Mouse (Mus musculus) lung, adult 2 months (tissue): ENCODE data around the gene Tsc1.

Experiments used
- CTCF ChIP-seq: fragments of 200-500 bp; IDR thresholded peaks from 2 replicates; pipeline ENCODE4 v1.5.1; 2011; ENCODE audit warnings: mild to moderate bottlenecking, low read length, control low read depth; ENCODE audit not compliant: insufficient read depth
- POLR2A ChIP-seq: fragments of 200-500 bp; IDR thresholded peaks from 2 replicates; pipeline ENCODE4 v1.6.1; 2011; ENCODE audit warnings: low read depth, mild to moderate bottlenecking, control low read depth, low read length, borderline replicate concordance; ENCODE audit errors: extremely low read depth

DNA sequence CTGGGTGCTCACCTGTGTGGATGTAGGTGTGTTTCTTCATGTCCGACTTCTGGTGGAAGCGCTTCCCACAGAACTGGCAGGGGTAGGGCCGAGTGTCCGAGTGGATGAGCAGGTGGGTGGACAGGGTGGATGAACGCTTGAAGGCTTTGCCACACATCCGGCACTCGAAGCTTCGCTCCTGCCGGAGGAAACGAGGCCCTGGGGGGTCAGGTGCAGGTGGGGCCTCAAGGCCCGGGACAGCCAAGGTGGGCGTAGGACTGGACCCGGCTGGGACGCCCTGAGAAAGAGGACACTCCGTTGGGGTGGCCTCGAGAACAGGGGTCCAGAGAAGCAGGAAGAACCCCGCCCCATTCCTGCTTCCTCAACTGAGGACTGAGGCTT lies 29.6 kb upstream of the Tsc1 start:
- TF ChIP-seq CTCF = no peak
- TF ChIP-seq POLR2A = no peak
